Mouse (Mus musculus) limb, embryonic 15.5 days (tissue): Measurements from ENCODE around the gene 1700001C19Rik. TPM values are rescaled to one million over a fixed set of nuclear protein-coding genes. Genes with fewer than 3 reads are reported as not detected.
A peak's percentile ranks its signal among the peaks of the same experiment; 100 is the strongest.

Experiments
- ATAC-seq: fragments of 200-750 bp; cut with Nextera tagmentation; 2 replicates; pipeline ENCODE4 v1.8.0; 2017; ENCODE audit warnings: low read depth, moderate TSS enrichment; ENCODE audit not compliant: insufficient number of reproducible peaks, low FRiP score, low TSS enrichment
- H3K27ac ChIP-seq: fragments of 300-500 bp; sonication (generic); 2 replicates; pipeline ENCODE4 v1.5.1; 2015; ENCODE audit warnings: moderate library complexity, mild to moderate bottlenecking, inconsistent platforms
- H3K27me3 ChIP-seq: fragments of 300-500 bp; sonication (generic); 2 replicates; pipeline ENCODE4 v1.6.1; 2015; ENCODE audit warnings: inconsistent platforms
- H3K36me3 ChIP-seq: fragments of 300-500 bp; sonication (generic); 2 replicates; pipeline ENCODE4 v1.6.1; 2015; ENCODE audit warnings: inconsistent platforms
- H3K4me1 ChIP-seq: fragments of 300-500 bp; sonication (generic); 2 replicates; pipeline ENCODE4 v1.6.1; 2015; ENCODE audit warnings: inconsistent platforms
- H3K4me2 ChIP-seq: fragments of 300-500 bp; sonication (generic); 2 replicates; pipeline ENCODE4 v1.6.1; 2015; ENCODE audit warnings: mild to moderate bottlenecking, inconsistent platforms
- H3K4me3 ChIP-seq: fragments of 300-500 bp; sonication (generic); 2 replicates; pipeline ENCODE4 v1.5.1; 2015; ENCODE audit warnings: mild to moderate bottlenecking, inconsistent platforms
- H3K9ac ChIP-seq: fragments of 300-500 bp; sonication (generic); 2 replicates; pipeline ENCODE4 v1.6.1; 2015; ENCODE audit warnings: inconsistent platforms
- H3K9me3 ChIP-seq: fragments of 300-500 bp; sonication (generic); 2 replicates; pipeline ENCODE4 v1.6.1; 2016; ENCODE audit warnings: inconsistent platforms
- WGBS: fragments of 180-500 bp; shearing (Covaris S2); methylation state at CpG from one replicate; pipeline ENCODE4 v1.1.7; 2015; 5-methylcytosine and 5-hydroxymethylcytosine counted together
- polyA plus RNA-seq: library from polyadenylated mRNA; unstranded; fragments of >200 nt; fragmentation: Nextera tagmentation; extraction: Ambion mirVana; gene quantifications from 2 replicates; pipeline ENCODE4 v1.2.1, GENCODE M21; 2015

Gene 1700001C19Rik
- polyA plus RNA-seq, result 0.17 and 0.19 TPM in 2 replicates

DNA sequence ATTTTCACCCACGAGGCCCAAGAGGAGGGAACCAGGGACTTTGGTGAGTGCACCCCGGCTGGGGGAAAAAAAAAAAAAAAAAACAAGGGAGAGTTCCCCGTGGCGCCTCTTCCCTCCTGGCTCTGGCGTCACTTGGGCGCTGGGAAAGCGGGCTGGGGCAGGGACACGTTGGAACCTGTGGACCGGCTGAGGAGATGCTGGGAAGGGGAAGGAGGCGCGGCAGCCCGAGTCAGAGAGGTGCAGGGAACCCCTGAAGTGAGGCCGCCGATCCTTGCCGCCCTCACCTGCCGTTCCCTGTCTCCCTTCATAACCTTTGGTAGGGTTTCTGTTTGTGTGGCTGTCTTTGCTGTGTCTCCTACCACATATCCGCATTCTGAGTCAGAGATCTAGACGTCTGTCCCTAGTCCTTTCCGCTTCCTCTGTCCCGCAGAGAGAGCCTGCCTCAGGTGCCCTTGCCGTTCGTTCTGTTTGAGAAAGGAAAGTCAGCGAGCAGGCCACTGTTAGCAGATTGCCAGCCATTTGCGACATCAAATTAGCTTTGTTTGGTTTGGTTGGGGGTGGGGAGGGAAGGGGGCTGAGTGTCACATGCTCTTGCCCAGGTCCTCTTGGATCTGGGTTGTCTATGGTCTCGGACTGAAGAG lies at the start of gene 1700001C19Rik:
TSS of gene 1700001C19Rik (minus strand) at position 470 of the 641 bp plus-strand sequence.
- H3K4me1 ChIP-seq, result peaks cover 24% of the 10 kb centered on the region
- H3K4me2 ChIP-seq, result peak within 1 kb of the TSS; percentile 76
- no peaks in the 10 kb centered on the region for H3K9me3 ChIP-seq
- peaks cover 42% of the 10 kb centered on the region for H3K27me3 ChIP-seq
- no peak for ATAC-seq
- peak within 1 kb of the TSS; percentile 66 for H3K27ac ChIP-seq
- 2% methylated on average over 24 of the region's 25 CpGs for WGBS
- H3K36me3 ChIP-seq, result no peaks in the 10 kb centered on the region
- H3K9ac ChIP-seq, result peak within 1 kb of the TSS; percentile 3; the same call in 1 of the 2 replicates
- H3K4me3 ChIP-seq, result peak within 1 kb of the TSS; percentile 42

DNA sequence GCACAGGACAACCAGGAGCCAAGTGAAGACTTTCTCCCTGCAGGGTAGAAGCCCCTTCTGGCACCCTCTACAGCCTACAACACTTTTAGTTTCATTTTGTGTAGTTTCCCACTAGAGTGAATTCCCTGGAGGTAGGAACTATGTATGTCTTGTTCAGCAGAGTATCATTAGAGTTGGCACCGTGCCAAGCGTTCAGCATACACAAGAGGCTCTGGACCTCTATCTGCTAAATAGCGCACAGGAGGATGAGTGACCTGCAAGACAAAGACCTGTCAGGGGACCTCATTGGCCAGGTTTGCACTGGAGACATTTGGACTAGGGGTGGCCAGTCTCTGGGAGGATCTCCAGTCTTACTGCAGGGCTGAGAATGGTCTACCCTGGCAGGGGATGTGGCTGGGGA lies 48.6 kb upstream of the 1700001C19Rik start:
- Histone ChIP-seq H3K4me3 (no peak overlapping the region), H3K9me3 (no peaks in the 10 kb centered on the region), H3K4me2 (no peak overlapping the region), H3K27me3 (no peaks in the 10 kb centered on the region), H3K9ac (no peak overlapping the region), H3K36me3 (peaks cover 28% of the 10 kb centered on the region), H3K4me1 (peaks cover 24% of the 10 kb centered on the region), H3K27ac (no peak overlapping the region)
- WGBS, result 78% methylated on average over 3 of the region's 3 CpGs
- no peak for ATAC-seq

DNA sequence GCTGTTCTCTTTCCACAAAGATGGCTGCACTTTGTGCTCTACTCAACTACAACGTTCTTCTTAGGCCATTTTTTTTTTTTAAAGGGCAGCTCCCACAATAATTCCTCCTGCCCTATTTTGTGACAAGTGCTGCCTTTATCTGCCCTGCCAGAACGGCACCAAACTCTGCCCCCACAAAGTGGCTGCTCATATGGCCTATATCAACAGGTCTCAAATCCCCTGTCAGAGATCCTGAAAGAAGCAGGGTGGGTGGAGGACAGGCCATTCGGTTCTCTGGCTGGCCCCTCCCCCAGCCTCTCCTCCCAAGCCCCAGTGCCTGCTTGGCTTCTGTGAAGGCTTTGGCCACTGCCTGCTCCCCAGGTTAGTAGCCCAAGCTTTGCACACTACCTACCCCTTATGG lies 47.8 kb upstream of the 1700001C19Rik start:
- 11% methylated on average over 3 of the region's 3 CpGs for WGBS
- Histone ChIP-seq H3K9me3 (no peaks in the 10 kb centered on the region), H3K9ac (no peak overlapping the region), H3K4me1 (peaks cover 24% of the 10 kb centered on the region), H3K4me3 (no peak overlapping the region), H3K36me3 (peaks cover 20% of the 10 kb centered on the region), H3K4me2 (no peak overlapping the region), H3K27me3 (no peaks in the 10 kb centered on the region), H3K27ac (no peak overlapping the region; the same call in 1 of the 2 replicates)
- ATAC-seq, result no peak

DNA sequence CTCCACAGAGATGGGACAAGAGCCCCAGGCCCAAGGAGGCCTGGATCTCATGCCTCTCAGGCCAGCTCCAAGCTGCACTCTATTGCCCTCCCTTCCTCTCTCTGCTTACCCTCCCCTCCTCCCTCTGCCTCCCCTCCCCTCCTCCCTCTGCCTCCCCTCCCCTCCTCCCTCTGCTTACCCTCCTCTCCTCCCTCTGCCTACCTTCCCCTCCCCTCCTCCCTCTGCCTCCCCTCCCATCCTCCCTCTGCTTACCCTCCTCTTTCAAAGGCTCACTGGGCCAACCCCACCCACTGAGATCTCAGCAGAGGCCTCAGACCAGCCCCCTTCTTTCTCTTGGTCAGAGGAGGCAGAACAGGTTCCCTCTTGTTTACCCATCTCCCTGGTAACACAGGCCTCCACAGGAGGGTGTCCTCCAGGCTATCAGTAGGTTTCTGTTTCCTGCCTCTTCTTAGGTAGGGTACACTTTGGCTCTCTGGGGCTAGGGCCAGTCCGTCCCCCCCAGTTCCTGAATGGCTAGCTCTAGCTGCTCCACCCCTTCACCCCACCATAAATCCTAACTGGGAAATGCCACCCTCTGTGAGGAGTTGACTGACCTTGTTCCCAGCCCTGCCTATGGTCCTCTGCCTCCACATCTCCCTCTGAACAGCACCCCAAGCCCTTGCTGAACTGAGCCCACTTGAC lies 47.2 kb upstream of the 1700001C19Rik start:
- peaks cover 24% of the 10 kb centered on the region for H3K4me1 ChIP-seq
- peaks cover 14% of the 10 kb centered on the region for H3K36me3 ChIP-seq
- no peaks in the 10 kb centered on the region for H3K9me3 ChIP-seq
- 0 out of 2 replicates have a peak, but pooled peaks have one; percentile 16 for ATAC-seq
- H3K4me3 ChIP-seq, result no peak overlapping the region
- no peak overlapping the region; the same call in 1 of the 2 replicates for H3K27ac ChIP-seq
- no peak overlapping the region for H3K9ac ChIP-seq
- 24% methylated on average over 1 of the region's 1 CpGs for WGBS
- H3K4me2 ChIP-seq, result no peak overlapping the region
- no peaks in the 10 kb centered on the region for H3K27me3 ChIP-seq

DNA sequence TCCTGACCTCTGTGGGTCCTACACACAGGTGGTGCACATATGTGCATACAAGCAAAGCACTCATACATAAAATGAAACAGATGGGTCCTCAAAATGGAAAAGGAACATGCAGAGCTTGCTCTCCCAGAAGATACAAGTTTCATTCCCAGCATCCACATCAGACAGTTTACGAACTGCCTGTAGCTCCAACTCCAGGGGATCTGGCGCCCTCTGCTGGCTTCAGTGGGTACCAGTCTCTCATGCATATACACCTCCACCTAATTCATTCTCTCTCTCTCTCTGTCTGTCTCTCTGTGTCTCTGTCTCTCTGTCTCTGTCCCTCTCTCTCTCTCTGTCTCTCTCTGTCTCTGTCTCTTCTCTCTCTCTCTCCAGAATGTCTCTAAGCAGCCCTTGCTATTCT lies 45.2 kb upstream of the 1700001C19Rik start:
- Histone ChIP-seq H3K9me3 (no peaks in the 10 kb centered on the region), H3K9ac (no peak overlapping the region), H3K4me2 (no peak overlapping the region), H3K27ac (no peak overlapping the region), H3K36me3 (no peaks in the 10 kb centered on the region), H3K4me3 (no peak overlapping the region), H3K4me1 (peaks cover 23% of the 10 kb centered on the region), H3K27me3 (no peaks in the 10 kb centered on the region)
- WGBS, result 35% methylated on average over 2 of the region's 2 CpGs
- no peak for ATAC-seq

DNA sequence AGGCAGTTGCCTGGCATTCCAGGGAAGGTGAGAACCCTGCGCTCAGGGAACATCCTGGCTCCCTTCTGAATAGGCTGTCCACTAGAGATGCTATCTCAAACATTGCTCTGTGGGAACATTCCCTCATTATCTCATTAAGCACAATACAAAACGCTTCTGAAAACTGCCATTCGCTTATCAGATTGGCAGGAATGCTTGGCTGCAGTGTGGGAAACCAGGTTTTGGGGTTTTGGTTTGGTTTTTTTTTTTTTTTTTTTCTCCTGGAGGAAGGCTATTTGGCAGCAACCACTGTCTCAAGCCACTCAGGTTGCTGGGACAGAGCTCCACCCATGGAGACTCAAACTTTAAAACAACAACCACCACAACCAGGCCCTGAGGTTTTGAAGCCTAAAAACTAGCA lies 42.7 kb upstream of the 1700001C19Rik start:
- Histone ChIP-seq H3K36me3 (no peaks in the 10 kb centered on the region), H3K9me3 (no peaks in the 10 kb centered on the region), H3K27ac (no peak overlapping the region), H3K9ac (no peak overlapping the region), H3K4me3 (no peak overlapping the region), H3K4me1 (peaks cover 8% of the 10 kb centered on the region), H3K27me3 (no peaks in the 10 kb centered on the region), H3K4me2 (no peak overlapping the region)
- no peak for ATAC-seq
- WGBS, result 55% methylated on average over 3 of the region's 3 CpGs

DNA sequence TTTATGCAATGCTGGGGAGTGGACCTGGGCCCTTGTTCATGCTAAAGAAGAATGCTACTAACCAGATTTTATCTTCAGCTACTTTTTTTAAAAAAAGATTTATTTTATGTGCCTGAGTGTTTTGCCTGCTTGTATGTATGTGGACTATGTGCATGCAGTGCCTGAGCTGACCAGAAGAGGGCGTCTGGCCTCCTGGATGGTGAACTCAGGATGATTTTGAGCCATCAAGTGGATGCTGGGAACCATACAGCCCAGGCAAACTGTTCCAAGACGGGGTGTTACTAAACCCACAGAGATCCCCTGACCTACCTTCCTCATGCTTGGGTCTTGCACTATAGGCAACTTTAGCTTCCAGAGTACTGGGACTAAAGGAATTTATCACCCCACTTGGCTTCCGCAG lies 38.5 kb upstream of the 1700001C19Rik start:
- H3K36me3 ChIP-seq, result no peaks in the 10 kb centered on the region
- H3K27ac ChIP-seq, result no peak overlapping the region
- peaks cover 11% of the 10 kb centered on the region; the same call in 1 of the 2 replicates for H3K4me1 ChIP-seq
- H3K4me2 ChIP-seq, result no peak overlapping the region
- no peaks in the 10 kb centered on the region for H3K9me3 ChIP-seq
- H3K4me3 ChIP-seq, result no peak overlapping the region
- no peak overlapping the region for H3K9ac ChIP-seq
- ATAC-seq, result no peak
- 62% methylated on average over 3 of the region's 3 CpGs for WGBS
- H3K27me3 ChIP-seq, result no peaks in the 10 kb centered on the region

DNA sequence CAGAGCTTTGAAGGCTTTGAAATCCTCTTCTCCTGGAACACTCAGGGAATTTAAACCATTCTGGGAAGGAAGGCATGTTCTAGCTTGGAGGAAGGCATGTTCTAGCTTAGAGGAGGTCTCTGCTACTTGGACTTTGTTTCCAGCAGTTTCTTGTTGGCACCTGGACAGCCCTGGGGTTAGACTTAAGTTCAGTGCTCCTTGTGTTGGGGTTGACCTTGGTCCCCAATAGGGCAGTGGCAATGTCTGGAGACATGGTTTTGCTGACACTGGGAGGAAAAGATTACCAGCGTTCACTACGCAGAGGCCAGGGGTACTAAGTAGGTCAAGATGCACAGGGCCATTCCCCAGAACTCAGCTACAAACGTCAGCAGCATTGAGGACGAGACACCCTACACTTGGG lies 38.0 kb upstream of the 1700001C19Rik start:
- 89% methylated on average over 4 of the region's 4 CpGs for WGBS
- H3K27me3 ChIP-seq, result no peaks in the 10 kb centered on the region
- H3K36me3 ChIP-seq, result no peaks in the 10 kb centered on the region
- no peaks in the 10 kb centered on the region for H3K9me3 ChIP-seq
- no peak overlapping the region for H3K4me2 ChIP-seq
- H3K4me3 ChIP-seq, result no peak overlapping the region
- H3K9ac ChIP-seq, result no peak overlapping the region
- peaks cover 14% of the 10 kb centered on the region; the same call in 1 of the 2 replicates for H3K4me1 ChIP-seq
- no peak for ATAC-seq
- H3K27ac ChIP-seq, result no peak overlapping the region

DNA sequence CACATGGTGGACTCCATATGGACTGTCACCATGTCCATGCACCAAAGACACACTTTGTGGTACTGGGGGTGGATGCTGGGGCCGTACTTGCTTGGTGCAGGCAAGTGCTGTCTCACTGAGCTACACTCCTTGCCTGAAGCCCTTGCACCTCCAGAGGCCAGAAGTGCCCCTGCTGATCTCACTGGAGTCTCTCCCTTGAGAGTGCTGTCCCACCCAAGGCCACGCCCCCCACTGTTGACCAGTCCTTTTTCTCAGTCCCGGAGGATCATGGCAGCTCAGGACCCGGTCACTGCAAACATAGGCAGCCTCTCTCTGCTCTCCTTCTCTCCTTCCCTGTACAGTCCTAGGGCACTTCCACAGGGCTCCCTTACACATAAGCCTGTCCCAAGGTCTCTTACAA lies 37.1 kb upstream of the 1700001C19Rik start:
- Histone ChIP-seq H3K27me3 (peaks cover 7% of the 10 kb centered on the region; the same call in 1 of the 2 replicates), H3K9ac (no peak overlapping the region), H3K27ac (no peak overlapping the region), H3K36me3 (no peaks in the 10 kb centered on the region), H3K4me1 (peaks cover 14% of the 10 kb centered on the region; the same call in 1 of the 2 replicates), H3K4me2 (no peak overlapping the region), H3K9me3 (no peaks in the 10 kb centered on the region), H3K4me3 (no peak overlapping the region)
- ATAC-seq, result no peak
- 86% methylated on average over 4 of the region's 4 CpGs for WGBS

DNA sequence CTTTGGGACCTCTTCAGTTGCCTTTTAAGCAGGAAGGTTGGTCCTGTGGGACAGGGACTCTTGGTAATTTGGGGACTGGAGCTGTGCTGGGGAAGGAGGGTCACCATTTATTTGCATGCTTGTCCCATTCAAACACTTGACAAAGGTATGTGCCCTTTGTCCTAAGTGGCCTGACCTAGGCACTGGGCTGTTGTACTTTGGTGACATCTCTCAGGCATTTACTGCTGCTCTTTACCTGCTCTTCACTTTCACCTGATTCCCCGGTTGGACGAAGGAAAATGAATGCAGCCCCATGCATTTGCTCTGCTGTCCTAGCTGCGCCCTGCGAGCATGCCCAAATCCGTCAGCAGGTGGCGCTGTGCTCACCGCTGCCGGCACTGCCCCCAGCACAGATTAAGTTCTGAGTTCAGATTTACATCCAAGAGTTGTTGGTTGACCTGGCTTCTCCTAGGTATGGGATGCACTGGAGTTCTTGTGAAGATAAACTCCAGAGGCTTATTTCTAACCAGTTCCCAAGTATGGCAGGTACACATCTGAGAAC lies 36.3 kb upstream of the 1700001C19Rik start:
- Histone ChIP-seq H3K9ac (no peak overlapping the region), H3K9me3 (no peaks in the 10 kb centered on the region), H3K27ac (no peak overlapping the region), H3K36me3 (no peaks in the 10 kb centered on the region), H3K4me2 (no peak overlapping the region), H3K4me3 (no peak overlapping the region), H3K27me3 (peaks cover 15% of the 10 kb centered on the region; the same call in 1 of the 2 replicates), H3K4me1 (peaks cover 15% of the 10 kb centered on the region)
- ATAC-seq, result no peak
- 12% methylated on average over 8 of the region's 8 CpGs for WGBS

DNA sequence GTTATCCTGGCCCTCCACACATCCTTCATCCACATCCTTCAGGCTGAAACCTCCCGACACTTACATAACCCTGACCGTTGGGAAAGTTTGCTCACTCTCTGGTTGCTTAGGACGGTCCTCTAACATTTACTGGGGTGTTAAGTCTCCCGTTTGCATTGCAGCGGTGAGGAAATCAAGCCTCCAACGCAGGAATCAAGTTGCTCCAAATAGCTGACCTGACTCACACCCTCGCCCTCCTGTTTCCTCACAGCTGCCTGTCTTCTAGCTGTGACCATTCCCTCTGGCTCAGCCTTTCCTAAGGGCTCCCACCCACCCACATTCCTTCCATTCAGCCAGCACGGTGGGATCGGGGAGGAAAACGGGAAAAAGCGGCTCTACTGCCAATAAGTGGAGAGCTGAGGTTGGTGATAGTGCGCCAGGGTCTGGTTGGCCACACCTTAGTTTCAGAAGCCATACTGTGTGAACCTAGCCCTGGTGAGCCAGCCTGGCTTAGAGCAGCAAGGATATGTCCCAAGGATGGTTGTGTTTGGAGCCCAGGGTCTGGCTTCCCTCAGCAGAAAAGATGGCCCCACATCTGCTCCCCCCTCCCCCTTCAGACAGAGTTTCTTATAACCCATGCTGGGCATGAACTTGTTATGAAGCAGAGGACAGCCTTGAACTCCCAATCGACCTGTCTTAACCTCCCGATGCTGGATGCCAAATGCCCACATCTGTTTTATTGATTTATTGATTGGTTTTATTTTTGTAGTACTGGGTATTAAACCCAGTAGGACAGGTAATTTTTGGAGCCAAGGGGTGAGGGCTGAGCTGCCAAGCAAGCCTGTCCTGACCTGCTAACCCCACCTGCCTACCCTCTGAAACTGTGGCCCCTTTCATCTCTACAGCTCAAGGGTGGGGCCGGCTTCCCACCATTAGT lies 35.5 kb upstream of the 1700001C19Rik start:
- Histone ChIP-seq H3K4me2 (no peak overlapping the region), H3K27me3 (peaks cover 23% of the 10 kb centered on the region), H3K4me3 (no peak overlapping the region), H3K27ac (no peak overlapping the region), H3K4me1 (peaks cover 23% of the 10 kb centered on the region), H3K9me3 (no peaks in the 10 kb centered on the region), H3K9ac (no peak overlapping the region), H3K36me3 (no peaks in the 10 kb centered on the region)
- 29% methylated on average over 15 of the region's 15 CpGs for WGBS
- no peak for ATAC-seq
